Mouse (Mus musculus) gastrocnemius, postnatal 25 days (tissue): ENCODE data around the gene Il1rapl1. TPM values are rescaled to one million over a fixed set of nuclear protein-coding genes. Genes with fewer than 3 reads are reported as not detected.

ENCODE experiments used
- DNase-seq: peaks from one replicate; pipeline ENCODE4 v3.0.0; 2022
- long read RNA-seq, 2 experiments: library from polyadenylated mRNA; stranded (forward); transcript quantifications; one replicate each; pipeline ENCODE4 v2.0.0; 2021
- total RNA-seq, 2 experiments: library from RNA; stranded (reverse); gene quantifications; 1 replicate in 1 of 2; 2 replicates in 1 of 2; pipeline ENCODE4 v1.2.3; 2021

The Il1rapl1 gene
- total RNA-seq, result under 1 TPM in 1 of 2 experiments, not detected in 1; 0.03 TPM
- long read RNA-seq, experiment 1, partial matches to known transcripts, result 0 of 4 reads
- long read RNA-seq, experiment 1, other reads (novel, unspliced or antisense), result 4 of 4 reads
- long read RNA-seq, experiment 2, partial matches to known transcripts, result 0 of 2 reads
- long read RNA-seq, experiment 2, other reads (novel, unspliced or antisense), result 2 of 2 reads

- no peak for DNase-seq
Measured at GRCm38 (mm10) chrX:88115609-88116073, at the start of gene Il1rapl1. Gene Il1rapl1, minus strand, starts transcription at chrX:88115645.

GRCm38 (mm10) chrX:88158037-88158436 is 42.6 kb upstream of the Il1rapl1 start:
- no peak for DNase-seq

- no peak for DNase-seq
Measured at GRCm38 (mm10) chrX:88125612-88126011, 10.2 kb upstream of the Il1rapl1 start.

- DNase-seq, result no peak
Measured at GRCm38 (mm10) chrX:88120070-88120469, 4.6 kb upstream of the Il1rapl1 start.

DNA sequence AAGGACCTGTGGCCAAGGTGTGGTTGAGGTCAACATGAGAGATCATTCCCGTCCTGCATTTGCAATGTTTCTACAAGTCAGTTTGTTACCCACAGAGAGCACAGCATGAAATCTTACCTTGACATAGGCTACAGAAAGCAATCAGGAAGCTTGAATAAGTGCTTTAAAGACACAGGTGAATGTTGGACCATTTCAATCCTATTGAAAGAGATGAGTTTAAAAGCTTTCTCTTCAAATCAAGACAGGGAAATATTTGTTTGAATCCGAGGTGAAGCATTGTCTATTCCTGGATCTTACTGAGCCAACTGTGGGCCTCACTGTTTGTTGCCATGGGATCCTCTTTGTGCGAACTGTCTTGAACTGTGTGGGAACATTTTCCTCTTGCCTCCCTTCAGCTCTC is 2.4 kb upstream of the Il1rapl1 start:
- no peak for DNase-seq

- DNase-seq, result no peak
Measured at GRCm38 (mm10) chrX:88116326-88116725, 881 bp upstream of the Il1rapl1 start.

DNA sequence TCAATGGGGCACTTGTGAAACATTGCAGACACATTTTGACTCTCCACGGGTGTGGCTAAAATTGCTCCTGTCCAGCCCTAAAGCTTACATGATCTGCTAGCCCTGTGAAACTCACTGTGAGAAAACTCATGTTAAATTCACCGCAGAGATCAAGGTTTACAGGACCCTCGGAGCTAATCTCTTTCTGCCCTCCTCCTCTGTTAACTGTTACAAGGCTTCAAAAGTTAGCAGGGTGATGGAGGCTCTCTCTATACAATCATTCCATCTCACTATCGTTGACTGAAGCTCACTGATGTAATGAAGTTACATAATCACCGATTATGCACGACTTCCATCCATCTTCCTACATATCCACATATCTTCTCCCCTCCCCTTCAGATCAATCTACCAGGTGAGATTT is 1.9 kb downstream of the Il1rapl1 start:
- DNase-seq, result no peak

GRCm38 (mm10) chrX:88112254-88112653 is 3.2 kb downstream of the Il1rapl1 start:
- DNase-seq, result no peak

DNA sequence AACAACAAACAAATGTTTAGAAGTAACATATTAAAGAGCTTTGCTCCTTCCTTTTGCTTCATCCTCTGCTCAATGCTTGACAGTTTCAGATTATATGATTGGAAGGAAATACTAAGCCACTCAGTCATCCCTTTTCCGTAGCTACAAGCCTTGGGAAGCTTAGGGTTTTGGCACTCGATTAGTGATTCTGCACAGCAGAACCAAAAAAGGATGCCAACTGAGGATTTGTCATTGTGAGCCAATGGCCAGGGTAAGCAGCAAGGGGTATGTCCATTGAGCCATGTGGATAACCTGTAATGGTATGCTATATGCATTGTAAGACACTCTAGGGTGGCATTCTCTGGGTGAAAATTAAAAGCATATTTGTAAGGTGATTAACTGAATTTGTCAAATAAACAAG is 5.7 kb downstream of the Il1rapl1 start:
- DNase-seq, result no peak

DNA sequence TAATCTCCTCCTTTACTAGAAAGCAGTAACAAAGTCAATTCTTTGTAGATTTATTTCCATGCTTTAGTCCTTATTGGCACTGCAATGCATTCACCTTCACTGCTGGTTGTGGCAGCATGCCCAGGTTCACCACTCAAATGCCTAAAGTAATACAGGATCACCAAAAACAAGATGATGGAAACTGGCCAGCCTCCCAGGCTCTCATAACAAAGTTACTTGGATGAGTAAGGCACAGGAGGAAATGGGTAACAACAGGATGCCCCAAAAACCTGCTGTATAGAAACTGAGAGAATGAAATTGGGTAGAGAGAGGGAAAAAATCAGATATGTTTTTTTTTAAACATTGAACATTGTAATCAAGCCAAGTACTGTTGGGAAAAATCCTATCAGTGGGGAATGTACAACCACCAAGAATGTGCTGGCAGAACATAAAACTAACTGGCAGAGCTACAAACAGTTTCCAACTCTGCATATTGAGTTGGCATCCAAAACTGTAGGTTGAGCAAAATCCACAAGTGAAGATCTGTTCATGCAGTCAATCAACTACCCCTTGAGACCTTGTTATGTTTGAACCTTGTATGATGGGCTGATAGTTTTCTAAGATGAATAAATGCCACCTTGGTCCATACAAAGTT is 21.4 kb downstream of the Il1rapl1 start:
- DNase-seq, result no peak

DNA sequence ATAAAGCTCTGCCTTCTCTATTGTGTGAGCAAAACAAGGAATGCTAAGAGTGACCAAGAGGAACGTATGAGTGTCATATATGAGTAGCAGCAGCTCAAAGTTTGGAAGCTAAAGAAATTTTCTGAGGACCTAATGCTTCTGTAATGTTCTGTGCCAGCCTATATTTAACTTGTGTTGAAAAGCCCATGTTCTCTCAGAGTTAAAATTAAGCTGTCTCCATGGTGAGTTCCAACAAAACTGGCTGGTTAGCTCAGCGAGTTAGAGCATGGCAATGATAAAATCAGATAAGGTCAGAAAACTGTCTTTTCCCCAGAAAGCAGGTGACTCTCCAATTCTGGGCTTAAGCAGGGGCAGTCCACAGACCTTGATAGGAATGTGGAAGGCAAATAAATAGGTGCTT is 25.6 kb downstream of the Il1rapl1 start:
- no peak for DNase-seq

- DNase-seq, result no peak
Measured at GRCm38 (mm10) chrX:88072741-88073419, 42.6 kb downstream of the Il1rapl1 start.

GRCm38 (mm10) chrX:88070368-88070767 is 45.1 kb downstream of the Il1rapl1 start:
- no peak for DNase-seq

DNA sequence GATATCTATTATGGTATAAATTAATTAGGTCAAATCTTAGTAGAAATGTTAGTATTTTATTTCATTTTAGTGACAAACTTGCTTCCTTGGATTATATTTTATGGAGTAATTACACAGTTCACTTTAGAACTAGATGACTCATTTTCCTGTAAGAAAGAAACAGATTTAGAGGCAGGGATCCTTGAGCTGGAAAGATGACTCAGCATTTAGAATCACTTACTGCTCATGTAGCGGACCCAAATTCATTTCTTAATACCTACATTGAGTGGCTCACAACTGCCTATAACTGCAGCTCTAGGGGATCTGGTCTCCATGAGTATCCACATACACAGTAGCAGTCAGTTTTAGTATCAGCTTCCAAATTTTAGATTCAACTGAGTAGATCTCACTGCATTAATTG is 71.9 kb downstream of the Il1rapl1 start:
- DNase-seq, result no peak

GRCm38 (mm10) chrX:88038984-88039383 is 76.5 kb downstream of the Il1rapl1 start:
- no peak for DNase-seq

- DNase-seq, result no peak
Measured at GRCm38 (mm10) chrX:87897172-87897571, 218.3 kb downstream of the Il1rapl1 start.

GRCm38 (mm10) chrX:87891916-87892315 is 223.5 kb downstream of the Il1rapl1 start:
- no peak for DNase-seq

DNA sequence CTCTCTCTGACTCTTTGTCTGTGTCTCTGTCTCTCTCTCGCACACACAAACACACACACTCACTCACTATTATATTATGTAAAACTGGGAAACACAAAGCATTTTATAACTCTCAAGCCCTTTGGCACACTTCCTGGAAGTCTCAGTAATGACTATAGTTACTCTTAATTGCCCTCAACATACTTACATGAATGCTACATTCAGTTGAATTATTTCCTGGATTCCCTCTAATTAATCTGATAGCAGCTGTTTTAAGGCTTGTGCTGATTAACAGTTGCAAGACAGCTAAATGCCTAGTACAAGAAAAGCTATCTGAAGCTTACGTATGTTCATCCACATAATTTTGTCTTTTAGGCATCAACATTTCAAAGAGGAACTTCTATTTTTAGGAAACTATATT is 261.3 kb downstream of the Il1rapl1 start:
- DNase-seq, result no peak

- no peak for DNase-seq
Measured at GRCm38 (mm10) chrX:87813884-87814283, 301.6 kb downstream of the Il1rapl1 start.

DNA sequence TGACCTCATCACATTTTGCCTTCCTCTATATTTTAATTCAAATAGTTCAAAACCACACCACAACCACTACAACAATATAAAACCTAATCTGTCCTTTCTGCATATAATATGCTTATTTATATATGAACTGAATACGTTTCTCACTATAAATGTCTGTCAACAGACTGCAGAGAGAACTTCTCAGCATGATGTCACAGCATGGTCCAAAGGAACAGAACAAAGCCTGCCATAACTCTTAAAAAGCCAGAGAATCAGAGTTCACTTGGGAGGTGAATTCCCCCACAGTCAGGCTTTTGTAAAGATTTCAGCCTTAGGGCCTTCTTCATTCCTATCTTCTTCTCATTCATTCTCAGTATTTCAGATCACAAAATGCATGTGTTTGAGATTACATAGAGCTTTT is 307.7 kb downstream of the Il1rapl1 start:
- no peak for DNase-seq

DNA sequence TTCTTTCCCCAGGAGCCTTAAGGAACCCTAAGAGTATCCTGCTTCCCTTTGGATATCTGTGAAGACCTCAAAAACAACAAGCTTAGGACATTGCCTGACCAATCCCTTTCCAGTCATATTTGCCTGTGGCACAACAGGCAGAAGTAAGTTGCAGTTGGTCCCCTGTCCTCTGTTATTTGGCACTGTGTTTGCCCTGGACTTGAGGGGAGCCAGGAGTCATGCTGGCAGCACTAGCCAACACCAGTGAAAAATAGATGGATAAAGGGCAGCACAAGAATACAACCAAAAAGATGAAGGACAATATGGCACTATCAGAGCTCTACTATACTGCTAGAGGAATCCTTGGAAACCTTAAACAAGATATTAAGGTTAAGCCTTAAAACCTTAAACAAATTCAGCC is 322.4 kb downstream of the Il1rapl1 start:
- DNase-seq, result no peak

- no peak for DNase-seq
Measured at GRCm38 (mm10) chrX:87710589-87710988, 404.9 kb downstream of the Il1rapl1 start.

DNA sequence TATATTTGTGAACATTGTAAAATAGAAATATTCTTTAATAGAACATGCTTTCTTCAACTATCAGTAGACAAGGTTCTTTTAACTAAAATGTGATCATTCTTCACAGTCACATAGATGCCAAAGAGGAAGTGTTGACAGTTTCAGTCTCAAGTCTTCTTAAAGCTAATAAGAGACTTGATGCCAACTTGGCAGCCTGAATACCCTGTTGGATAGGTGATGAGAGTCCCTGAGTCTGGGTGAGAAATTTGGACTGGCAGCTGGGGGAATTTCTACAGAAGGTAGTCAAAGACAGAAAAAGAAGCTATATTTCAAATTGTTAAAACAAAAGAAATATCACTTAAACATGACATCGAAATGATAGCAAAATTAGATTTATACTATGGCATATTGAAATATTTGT is 451.6 kb downstream of the Il1rapl1 start:
- no peak for DNase-seq

- DNase-seq, result no peak
Measured at GRCm38 (mm10) chrX:87655644-87656043, 459.8 kb downstream of the Il1rapl1 start.
